Mouse (Mus musculus) heart, embryonic 11.5 days (tissue): ENCODE results near the gene Adcy9. TPM values are rescaled to one million over a fixed set of nuclear protein-coding genes. Genes with fewer than 3 reads are reported as not detected.

ENCODE experiments used
- ATAC-seq: fragments of 200-750 bp; cut with Nextera tagmentation; replicated peaks from 2 replicates; pipeline ENCODE4 v1.8.0; 2017; ENCODE audit warnings: moderate library complexity; ENCODE audit not compliant: insufficient number of reproducible peaks, low FRiP score, low TSS enrichment
- H3K27ac ChIP-seq: fragments of 300-500 bp; sonication (generic); 2 replicates; pipeline ENCODE4 v1.5.1; 2014; ENCODE audit warnings: mild to moderate bottlenecking, low read depth, low read length
- H3K27me3 ChIP-seq: fragments of 300-500 bp; sonication (generic); 2 replicates; pipeline ENCODE4 v1.6.1; 2014; ENCODE audit warnings: mild to moderate bottlenecking, low read length, mixed read lengths; ENCODE audit not compliant: control insufficient read depth, insufficient read depth
- H3K36me3 ChIP-seq: fragments of 300-500 bp; sonication (generic); 2 replicates; pipeline ENCODE4 v1.6.1; 2014; ENCODE audit warnings: mild to moderate bottlenecking, low read length, moderate library complexity, mixed read lengths; ENCODE audit not compliant: control insufficient read depth, insufficient read depth
- H3K4me1 ChIP-seq: fragments of 300-500 bp; sonication (generic); 2 replicates; pipeline ENCODE4 v1.6.1; 2014; ENCODE audit warnings: low read length; ENCODE audit not compliant: control insufficient read depth, insufficient read depth
- H3K4me2 ChIP-seq: fragments of 300-500 bp; sonication (generic); 2 replicates; pipeline ENCODE4 v1.6.1; 2014; ENCODE audit warnings: mild to moderate bottlenecking, moderate library complexity
- H3K4me3 ChIP-seq: fragments of 300-500 bp; sonication (generic); 2 replicates; pipeline ENCODE4 v1.5.1; 2014; ENCODE audit warnings: low read depth, low read length
- H3K9ac ChIP-seq: fragments of 300-500 bp; sonication (generic); 2 replicates; pipeline ENCODE4 v1.6.1; 2014; ENCODE audit warnings: mild to moderate bottlenecking, low read depth, low read length, moderate library complexity
- H3K9me3 ChIP-seq: fragments of 300-500 bp; sonication (generic); replicated peaks from 2 replicates; pipeline ENCODE4 v1.6.1; 2016; ENCODE audit warnings: low read length; ENCODE audit not compliant: control insufficient read depth
- WGBS: fragments of 180-500 bp; shearing (Covaris S2); extraction: QIAGEN DNeasy Blood & Tissue Kit; methylation state at CpG from one replicate; pipeline ENCODE4 v1.1.7; 2014; ENCODE audit not compliant: insufficient replicate concordance; 5-methylcytosine and 5-hydroxymethylcytosine counted together
- polyA plus RNA-seq: library from polyadenylated mRNA; unstranded; fragments of >200 nt; fragmentation: Nextera tagmentation; extraction: Ambion mirVana; gene quantifications from 2 replicates; pipeline ENCODE4 v1.2.1, GENCODE M21; 2014

Adcy9 gene
- polyA plus RNA-seq, 1 experiment from 2014 or later: 0.99 TPM

DNA sequence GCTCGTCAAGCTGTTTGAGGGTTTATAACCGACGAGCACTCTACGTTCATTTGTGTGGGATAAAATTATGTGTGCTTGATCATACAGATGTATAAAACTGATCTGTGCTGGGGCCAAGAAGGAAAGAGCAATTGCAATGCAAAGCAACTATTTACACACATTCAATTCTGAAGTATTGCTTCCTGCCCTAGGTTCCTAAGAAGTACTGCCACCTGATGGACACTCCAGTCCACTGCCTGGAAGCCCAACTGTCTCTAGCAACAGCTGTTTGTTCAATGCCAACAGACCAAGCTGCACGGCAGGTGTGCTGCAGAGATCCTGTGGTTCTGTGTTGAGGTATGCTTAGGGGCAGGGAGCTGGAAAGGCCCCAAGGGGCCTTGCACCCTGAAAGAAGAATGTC is 135.0 kb downstream of the Adcy9 start:
- Histone ChIP-seq H3K4me3 (no peak overlapping the region), H3K27ac (no peak overlapping the region), H3K4me2 (no peak overlapping the region), H3K9me3 (no peaks in the 10 kb centered on the region), H3K27me3 (no peaks in the 10 kb centered on the region), H3K4me1 (no peaks in the 10 kb centered on the region), H3K36me3 (no peaks in the 10 kb centered on the region), H3K9ac (no peak overlapping the region)
- 69% methylated on average over 5 of the region's 5 CpGs for WGBS
- ATAC-seq: no peak

DNA sequence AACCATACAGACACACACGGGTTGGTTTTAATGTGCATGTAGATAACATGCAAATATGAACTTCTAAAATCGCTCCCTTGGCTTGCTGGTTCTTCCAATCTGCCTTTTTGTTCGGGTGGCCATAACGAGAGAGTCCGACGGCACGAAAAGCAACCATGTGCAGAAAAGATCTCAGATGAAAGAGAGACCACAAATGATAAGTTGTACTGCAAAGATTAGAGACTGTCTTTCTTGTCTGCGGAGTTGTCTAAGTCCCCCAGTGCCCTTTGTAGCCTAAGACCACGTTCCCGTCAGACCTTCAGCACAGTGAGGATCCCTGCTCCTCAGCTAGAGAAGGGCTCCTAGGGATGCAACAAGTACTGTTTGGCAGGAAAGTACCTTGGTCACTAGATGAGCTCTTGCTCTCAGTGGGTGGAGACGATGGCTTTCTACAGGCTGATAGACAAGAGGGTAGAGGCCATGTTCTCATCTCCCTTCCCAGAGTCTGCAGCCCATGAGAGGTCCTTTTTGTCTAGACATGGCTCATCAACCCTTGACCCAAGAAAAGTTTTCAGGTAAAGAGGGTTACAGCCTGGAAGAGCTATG is 136.9 kb downstream of the Adcy9 start:
- Histone ChIP-seq H3K27me3 (no peaks in the 10 kb centered on the region), H3K9ac (no peak overlapping the region), H3K4me1 (no peaks in the 10 kb centered on the region), H3K9me3 (no peaks in the 10 kb centered on the region), H3K4me2 (no peak overlapping the region), H3K27ac (no peak overlapping the region), H3K36me3 (no peaks in the 10 kb centered on the region), H3K4me3 (no peak overlapping the region)
- WGBS: 82% methylated on average over 11 of the region's 11 CpGs
- ATAC-seq: no peak

DNA sequence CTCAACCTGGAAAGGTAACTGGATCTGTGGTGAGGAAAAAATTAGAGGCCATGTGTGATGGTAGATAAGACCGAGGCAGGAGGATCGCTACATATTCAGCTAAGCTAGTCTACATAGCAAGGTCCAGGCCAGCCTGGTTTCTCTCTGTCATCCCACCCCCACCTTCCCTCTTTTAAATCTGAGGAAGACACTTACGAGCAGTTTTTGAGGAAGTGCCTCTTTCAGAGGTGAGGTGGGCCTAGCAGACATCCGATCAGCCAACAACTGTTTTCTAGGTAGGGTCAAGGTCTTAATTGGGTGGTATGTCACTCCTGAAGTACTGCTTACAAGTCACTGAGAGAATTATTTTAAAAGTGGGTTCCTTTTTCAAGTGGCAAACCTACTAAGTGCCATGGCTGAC is 138.8 kb downstream of the Adcy9 start:
- no peak for ATAC-seq
- Histone ChIP-seq H3K36me3 (no peaks in the 10 kb centered on the region), H3K4me1 (no peaks in the 10 kb centered on the region), H3K9ac (no peak overlapping the region), H3K27me3 (no peaks in the 10 kb centered on the region), H3K4me2 (no peak overlapping the region), H3K4me3 (no peak overlapping the region), H3K9me3 (no peaks in the 10 kb centered on the region), H3K27ac (no peak overlapping the region)
- WGBS: 84% methylated on average over 4 of the region's 4 CpGs

DNA sequence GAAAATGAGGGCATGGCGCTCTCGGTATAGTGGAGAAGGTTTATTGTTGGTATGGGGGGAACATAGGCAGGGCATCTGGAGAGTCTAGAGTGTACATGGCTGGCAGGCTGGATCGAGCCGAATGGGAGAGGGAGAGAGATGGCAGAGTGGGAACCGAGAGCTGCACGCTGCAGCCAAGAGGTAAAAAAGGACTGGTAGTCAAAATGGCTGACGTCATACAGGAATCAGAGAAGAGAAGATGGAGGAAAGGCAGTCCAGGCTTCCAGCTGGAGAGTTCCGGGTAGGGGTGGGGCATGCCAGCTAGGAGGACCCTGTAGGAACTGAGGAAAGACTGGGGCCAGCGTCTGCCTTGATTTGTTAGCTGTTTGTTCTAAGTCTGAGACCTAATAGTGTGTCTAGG is 139.3 kb downstream of the Adcy9 start:
- no peaks in the 10 kb centered on the region for H3K4me1 ChIP-seq
- WGBS: 84% methylated on average over 9 of the region's 9 CpGs
- ATAC-seq: no peak
- H3K9ac ChIP-seq: no peak overlapping the region
- H3K36me3 ChIP-seq: no peaks in the 10 kb centered on the region
- H3K27me3 ChIP-seq: no peaks in the 10 kb centered on the region
- no peaks in the 10 kb centered on the region for H3K9me3 ChIP-seq
- no peak overlapping the region for H3K4me2 ChIP-seq
- no peak overlapping the region for H3K27ac ChIP-seq
- no peak overlapping the region for H3K4me3 ChIP-seq

DNA sequence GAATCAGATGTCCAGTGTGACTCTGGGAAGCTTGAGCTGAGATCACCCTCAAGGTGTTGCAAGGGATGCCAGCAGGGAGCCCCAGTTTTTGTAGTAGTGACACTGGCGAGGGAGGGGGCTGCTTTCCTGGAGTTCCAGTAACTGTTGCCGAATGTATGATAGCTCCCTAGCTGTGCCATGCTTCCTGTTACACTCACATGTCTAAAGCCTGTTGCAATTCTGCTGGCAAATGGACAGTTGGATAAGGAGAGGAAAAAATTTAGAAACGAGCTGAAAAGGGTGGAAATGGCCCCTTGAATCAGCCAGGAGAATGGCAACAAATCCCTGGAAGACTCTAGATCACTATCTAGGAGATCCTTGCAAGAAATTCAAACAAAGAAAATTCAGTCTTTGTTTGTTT is 140.7 kb downstream of the Adcy9 start:
- H3K4me2 ChIP-seq: no peak overlapping the region
- H3K27ac ChIP-seq: no peak overlapping the region
- WGBS: 58% methylated on average over 3 of the region's 3 CpGs
- H3K36me3 ChIP-seq: no peaks in the 10 kb centered on the region
- no peak overlapping the region for H3K9ac ChIP-seq
- ATAC-seq: no peak
- H3K27me3 ChIP-seq: no peaks in the 10 kb centered on the region
- no peaks in the 10 kb centered on the region for H3K4me1 ChIP-seq
- H3K9me3 ChIP-seq: no peaks in the 10 kb centered on the region
- H3K4me3 ChIP-seq: no peak overlapping the region

DNA sequence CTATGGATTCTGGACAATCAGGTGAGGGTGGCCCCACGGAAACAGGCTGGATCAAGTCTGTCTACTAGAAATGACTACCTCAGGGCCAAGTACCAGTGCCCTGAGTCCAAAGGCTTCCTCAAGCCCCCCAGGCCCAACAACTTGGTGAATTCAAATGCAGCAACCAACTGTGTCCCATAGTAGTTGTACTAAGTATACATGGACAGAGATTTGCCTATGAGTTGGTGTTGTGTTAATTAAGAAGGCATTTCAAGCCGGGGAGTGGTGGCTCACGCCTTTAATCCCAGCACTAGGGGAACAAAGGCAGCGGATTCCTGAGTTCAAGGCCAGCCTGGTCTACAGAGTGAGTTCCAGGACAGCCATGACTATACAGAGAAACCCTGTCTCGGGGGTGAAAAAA is 143.7 kb downstream of the Adcy9 start:
- no peak overlapping the region for H3K4me2 ChIP-seq
- H3K9me3 ChIP-seq: no peaks in the 10 kb centered on the region
- no peaks in the 10 kb centered on the region for H3K27me3 ChIP-seq
- no peak overlapping the region for H3K4me3 ChIP-seq
- WGBS: 85% methylated on average over 5 of the region's 5 CpGs
- H3K36me3 ChIP-seq: no peaks in the 10 kb centered on the region
- H3K27ac ChIP-seq: no peak overlapping the region
- ATAC-seq: no peak
- no peak overlapping the region for H3K9ac ChIP-seq
- peaks cover 19% of the 10 kb centered on the region for H3K4me1 ChIP-seq

DNA sequence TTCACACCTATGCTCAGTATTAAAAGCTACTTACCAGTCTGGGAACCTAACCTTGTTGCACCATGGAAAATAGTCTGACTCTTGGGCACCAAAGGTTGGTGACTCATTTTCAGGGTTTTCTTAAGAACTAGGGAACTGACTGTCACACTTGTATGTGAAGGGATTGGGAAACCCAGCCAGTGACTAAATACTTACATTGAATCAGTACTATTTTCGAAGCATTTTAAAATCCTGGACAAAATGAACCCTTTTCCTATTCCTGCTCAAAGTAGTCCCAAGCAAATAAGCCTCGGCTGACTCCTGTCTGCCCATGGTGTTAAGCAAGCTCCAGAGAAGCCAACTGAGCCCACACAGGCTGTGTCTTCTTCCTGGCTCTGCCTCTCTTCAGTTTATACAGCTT is 144.1 kb downstream of the Adcy9 start:
- Histone ChIP-seq H3K9me3 (no peaks in the 10 kb centered on the region), H3K27me3 (no peaks in the 10 kb centered on the region), H3K27ac (no peak overlapping the region), H3K36me3 (no peaks in the 10 kb centered on the region), H3K4me2 (no peak overlapping the region), H3K4me1 (peaks cover 24% of the 10 kb centered on the region), H3K9ac (no peak overlapping the region), H3K4me3 (no peak overlapping the region)
- 72% methylated on average over 2 of the region's 2 CpGs for WGBS
- ATAC-seq: no peak

DNA sequence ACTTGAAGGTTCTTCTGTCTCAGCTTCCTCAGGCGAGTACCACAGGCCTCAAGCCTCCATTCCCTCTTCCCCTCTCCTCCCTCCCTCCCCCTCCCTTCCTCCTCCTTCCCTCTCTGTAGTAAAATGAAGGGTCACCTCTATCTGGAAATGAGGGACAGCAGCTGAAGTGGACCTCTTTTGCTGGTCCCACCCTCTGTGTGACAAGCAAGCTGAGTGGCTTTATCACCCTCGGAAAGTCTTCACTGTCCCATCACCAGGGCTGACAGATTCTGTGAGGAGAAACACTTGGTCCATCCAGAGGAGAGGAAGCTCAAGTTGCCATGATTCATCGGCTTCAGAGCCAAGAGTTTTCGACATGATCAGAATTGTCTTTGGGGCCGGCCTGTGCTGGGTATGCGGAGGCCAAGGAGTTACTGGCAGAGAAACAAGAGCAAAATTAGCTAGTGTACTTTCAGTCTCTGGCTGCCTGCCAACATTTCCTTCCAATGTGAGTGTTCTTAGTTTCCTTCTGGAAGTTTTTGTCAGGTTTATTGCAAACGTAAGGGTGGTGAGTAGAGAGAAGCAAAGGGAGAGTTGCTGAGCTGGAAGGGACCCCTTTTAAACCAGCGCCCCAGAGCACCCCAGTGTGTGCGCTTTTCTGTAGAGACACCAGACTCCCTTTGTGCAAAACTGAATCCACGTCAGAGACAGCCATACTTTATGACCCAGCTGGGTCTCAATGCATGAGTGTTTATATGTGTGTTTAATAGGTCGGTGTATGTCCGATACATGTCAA is 146.4 kb downstream of the Adcy9 start:
- H3K4me1 ChIP-seq: peaks cover 32% of the 10 kb centered on the region
- H3K9me3 ChIP-seq: no peaks in the 10 kb centered on the region
- H3K36me3 ChIP-seq: no peaks in the 10 kb centered on the region
- H3K27me3 ChIP-seq: no peaks in the 10 kb centered on the region
- ATAC-seq: peak; percentile 50; the same call in 1 of the 2 replicates
- H3K4me3 ChIP-seq: no peak overlapping the region
- H3K4me2 ChIP-seq: peak overlapping the region; percentile 16; the same call in 1 of the 2 replicates
- WGBS: 42% methylated on average over 12 of the region's 12 CpGs
- H3K27ac ChIP-seq: peak overlapping the region; percentile 77
- no peak overlapping the region for H3K9ac ChIP-seq

DNA sequence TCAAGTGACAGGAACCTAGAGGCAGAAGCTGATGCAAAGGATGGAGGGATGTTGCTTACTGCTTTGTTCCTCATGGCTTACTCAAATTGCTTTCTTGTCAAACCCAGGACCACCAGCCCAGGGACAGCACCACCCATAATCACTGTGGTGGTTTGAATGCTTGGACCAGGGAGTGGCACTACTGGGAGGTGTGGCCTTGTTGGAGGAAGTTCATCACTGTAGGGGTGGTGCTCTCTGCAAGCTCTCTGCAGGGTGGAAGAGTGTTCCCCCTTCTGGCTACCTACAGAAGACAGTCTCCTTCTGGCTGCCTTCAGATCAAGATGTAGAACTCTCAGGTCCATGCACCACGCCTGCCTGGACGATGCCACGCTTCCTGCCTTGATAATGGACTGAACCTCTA is 148.0 kb downstream of the Adcy9 start:
- H3K27ac ChIP-seq: no peak overlapping the region
- no peak overlapping the region for H3K9ac ChIP-seq
- peaks cover 38% of the 10 kb centered on the region for H3K4me1 ChIP-seq
- no peak for ATAC-seq
- H3K9me3 ChIP-seq: no peaks in the 10 kb centered on the region
- 70% methylated on average over 3 of the region's 3 CpGs for WGBS
- H3K27me3 ChIP-seq: no peaks in the 10 kb centered on the region
- no peak overlapping the region for H3K4me2 ChIP-seq
- H3K4me3 ChIP-seq: no peak overlapping the region
- no peaks in the 10 kb centered on the region for H3K36me3 ChIP-seq
